8 mouse cellular contexts compared by ENCODE assay signal in genomic region chr3:82029229-82029628, GRCm38 (mm10). TPM values are rescaled to one million over a fixed set of nuclear protein-coding genes. Genes with fewer than 3 reads are reported as not detected.
DNase-seq lines count a peak whose midpoint lies in the region; ATAC-seq and TF ChIP-seq lines count a peak whose summit lies in the region.

No protein-coding gene starts in this region.

- TF ChIP-seq CTCF in liver, postnatal 0 days (IDR thresholded peaks at IDR 0.05; ENCODE audit: low read depth): peak; percentile 76

- intact Hi-C loops in left cerebral cortex, postnatal 14 days (cut with DNase I): loop anchor here (2.0 kb wide), 1 partner anchor 32 kb away; no protein-coding TSS in a partner anchor
- intact Hi-C loops in left cerebral cortex, postnatal 36 days (cut with DNase I): loop anchor here (5.0 kb wide), 2 partner anchors 37 to 97 kb away; partner anchors contain the start of gene Ctso

- no peak overlapping the region for H3K4me3 ChIP-seq in hindbrain, embryonic 13.5 days
- H3K4me3 ChIP-seq in liver, postnatal 0 days (ENCODE audit: low read depth, low read length): no peak overlapping the region
- H3K4me3 ChIP-seq in neural tube, embryonic 13.5 days: no peak overlapping the region

- TF ChIP-seq EP300 in liver, postnatal 0 days (IDR thresholded peaks at IDR 0.05; ENCODE audit: low read depth): no peak

- peak; percentile 68 for ATAC-seq in hindbrain, embryonic 13.5 days (ENCODE audit: low FRiP score)
- peak; percentile 74; the same call in 1 of the 2 replicates for ATAC-seq in liver, postnatal 0 days
- ATAC-seq in neural tube, embryonic 13.5 days (ENCODE audit: low read depth): peak; percentile 79

- H3K4me2 ChIP-seq in hindbrain, embryonic 13.5 days: no peak overlapping the region
- no peak overlapping the region for H3K4me2 ChIP-seq in liver, postnatal 0 days (ENCODE audit: low read depth, low read length)
- H3K4me2 ChIP-seq in neural tube, embryonic 13.5 days: no peak overlapping the region

- H3K36me3 ChIP-seq in hindbrain, embryonic 13.5 days: peaks cover 6% of the 10 kb centered on the region
- H3K36me3 ChIP-seq in liver, postnatal 0 days (replicated peaks; ENCODE audit: insufficient read depth, low read length): no peaks in the 10 kb centered on the region
- H3K36me3 ChIP-seq in neural tube, embryonic 13.5 days: no peaks in the 10 kb centered on the region

- no peak overlapping the region for H3K27ac ChIP-seq in hindbrain, embryonic 13.5 days
- no peak overlapping the region for H3K27ac ChIP-seq in liver, postnatal 0 days (ENCODE audit: low read depth)
- no peak overlapping the region for H3K27ac ChIP-seq in neural tube, embryonic 13.5 days (replicated peaks)

- H3K9me3 ChIP-seq in hindbrain, embryonic 13.5 days: no peaks in the 10 kb centered on the region
- H3K9me3 ChIP-seq in liver, postnatal 0 days (ENCODE audit: low read length): no peaks in the 10 kb centered on the region
- H3K9me3 ChIP-seq in neural tube, embryonic 13.5 days: no peaks in the 10 kb centered on the region

- no peak overlapping the region for H3K9ac ChIP-seq in hindbrain, embryonic 13.5 days
- H3K9ac ChIP-seq in liver, postnatal 0 days (replicated peaks): no peak overlapping the region
- no peak overlapping the region for H3K9ac ChIP-seq in neural tube, embryonic 13.5 days

- DNase-seq in left cerebral cortex, postnatal 14 days (ENCODE audit: low spot score in 2 of 2): peak; percentile 55 to 72
- no peak for DNase-seq in left cerebral cortex, postnatal 36 days (ENCODE audit: low spot score in 2 of 2)
- DNase-seq in MN1 (ENCODE audit: low spot score): peak; percentile 72
- peak; percentile 66 to 72 for DNase-seq in cerebellum, postnatal 14 days
- DNase-seq in liver, postnatal 0 days: no peak
- DNase-seq in gastrocnemius, postnatal 25 days: no peak

- no peaks in the 10 kb centered on the region for H3K27me3 ChIP-seq in hindbrain, embryonic 13.5 days
- H3K27me3 ChIP-seq in liver, postnatal 0 days (ENCODE audit: insufficient read depth, low read length): no peaks in the 10 kb centered on the region
- no peaks in the 10 kb centered on the region for H3K27me3 ChIP-seq in neural tube, embryonic 13.5 days

- H3K4me1 ChIP-seq in hindbrain, embryonic 13.5 days (replicated peaks): no peaks in the 10 kb centered on the region
- H3K4me1 ChIP-seq in liver, postnatal 0 days (ENCODE audit: insufficient read depth): no peaks in the 10 kb centered on the region
- no peaks in the 10 kb centered on the region for H3K4me1 ChIP-seq in neural tube, embryonic 13.5 days (replicated peaks)

- under 1% methylated on average over 3 of the region's 3 CpGs for WGBS in hindbrain, embryonic 13.5 days
- WGBS in liver, postnatal 0 days (ENCODE audit: insufficient replicate concordance): 3% methylated on average over 3 of the region's 3 CpGs
- WGBS in neural tube, embryonic 13.5 days: 2% methylated on average over 3 of the region's 3 CpGs

RNA-seq across cellular contexts. Expression of gene Gucy1b1, which starts 45.3 kb away (rescaled TPM):
- total RNA-seq in left cerebral cortex, postnatal 14 days (2021): 100 to 1,000 TPM; 193 to 201 TPM
- total RNA-seq in left cerebral cortex, postnatal 36 days (2021): 100 to 1,000 TPM; 165 to 169 TPM
- polyA plus RNA-seq in hindbrain, embryonic 13.5 days (2015; fragmentation: Nextera tagmentation; extraction: Ambion mirVana): 33.3 and 34.8 TPM in 2 replicates
- polyA plus RNA-seq in liver, postnatal 0 days (2015; fragmentation: Nextera tagmentation; extraction: Ambion mirVana): 6.9 and 7.7 TPM in 2 replicates
- polyA plus RNA-seq in neural tube, embryonic 13.5 days (2015; fragmentation: Nextera tagmentation; extraction: Ambion mirVana): 21.0 and 22.7 TPM in 2 replicates
- total RNA-seq in gastrocnemius, postnatal 25 days (2021): 1 to 10 TPM; 3.8 TPM

RNA-seq across cellular contexts. Expression of gene Asic5, which starts 47.1 kb away (rescaled TPM):
- not detected for total RNA-seq in left cerebral cortex, postnatal 14 days (2021)
- not detected for total RNA-seq in left cerebral cortex, postnatal 36 days (2021)
- not detected in 2 replicates for polyA plus RNA-seq in hindbrain, embryonic 13.5 days (2015; fragmentation: Nextera tagmentation; extraction: Ambion mirVana)
- 0.64 and 1.1 TPM in 2 replicates for polyA plus RNA-seq in liver, postnatal 0 days (2015; fragmentation: Nextera tagmentation; extraction: Ambion mirVana)
- not detected in 2 replicates for polyA plus RNA-seq in neural tube, embryonic 13.5 days (2015; fragmentation: Nextera tagmentation; extraction: Ambion mirVana)
- total RNA-seq in gastrocnemius, postnatal 25 days (2021): not detected

RNA-seq across cellular contexts. Expression of gene Tdo2, which starts 53.2 kb away (rescaled TPM):
- 1 to 10 TPM; 1.6 to 1.7 TPM for total RNA-seq in left cerebral cortex, postnatal 14 days (2021)
- total RNA-seq in left cerebral cortex, postnatal 36 days (2021): under 1 TPM; 0.22 to 0.72 TPM
- 0.05 TPM in 1 of 2 replicates, not detected in the other for polyA plus RNA-seq in hindbrain, embryonic 13.5 days (2015; fragmentation: Nextera tagmentation; extraction: Ambion mirVana)
- 8.6 and 9.3 TPM in 2 replicates for polyA plus RNA-seq in liver, postnatal 0 days (2015; fragmentation: Nextera tagmentation; extraction: Ambion mirVana)
- polyA plus RNA-seq in neural tube, embryonic 13.5 days (2015; fragmentation: Nextera tagmentation; extraction: Ambion mirVana): 0.33 TPM in 1 of 2 replicates, not detected in the other
- total RNA-seq in gastrocnemius, postnatal 25 days (2021): not detected

Comparison
In these comparisons a context has a peak if more than half of its experiments do, and no peak if none do; other contexts are left out.
1. DNase-seq: peak in left cerebral cortex, postnatal 14 days (2 of 2), MN1 (single experiment) and cerebellum, postnatal 14 days (2 of 2); none in left cerebral cortex, postnatal 36 days (0 of 2), liver, postnatal 0 days (single experiment) and gastrocnemius, postnatal 25 days (single experiment).
2. RNA of gene Gucy1b1, which starts 45.3 kb away (total RNA-seq): 193 to 201 TPM in left cerebral cortex, postnatal 14 days and 165 to 169 TPM in left cerebral cortex, postnatal 36 days; 3.8 TPM in gastrocnemius, postnatal 25 days; every median in the first group is over 10 times any median in the second.
3. Peak in every context shown above with its lines, with median percentiles within 50 percentile points of each other: ATAC-seq.